Mouse (Mus musculus): Measurements from ENCODE around the gene Zic5.
A peak's percentile ranks its signal among the peaks of the same experiment; 100 is the strongest.

The Zic5 gene

DNA sequence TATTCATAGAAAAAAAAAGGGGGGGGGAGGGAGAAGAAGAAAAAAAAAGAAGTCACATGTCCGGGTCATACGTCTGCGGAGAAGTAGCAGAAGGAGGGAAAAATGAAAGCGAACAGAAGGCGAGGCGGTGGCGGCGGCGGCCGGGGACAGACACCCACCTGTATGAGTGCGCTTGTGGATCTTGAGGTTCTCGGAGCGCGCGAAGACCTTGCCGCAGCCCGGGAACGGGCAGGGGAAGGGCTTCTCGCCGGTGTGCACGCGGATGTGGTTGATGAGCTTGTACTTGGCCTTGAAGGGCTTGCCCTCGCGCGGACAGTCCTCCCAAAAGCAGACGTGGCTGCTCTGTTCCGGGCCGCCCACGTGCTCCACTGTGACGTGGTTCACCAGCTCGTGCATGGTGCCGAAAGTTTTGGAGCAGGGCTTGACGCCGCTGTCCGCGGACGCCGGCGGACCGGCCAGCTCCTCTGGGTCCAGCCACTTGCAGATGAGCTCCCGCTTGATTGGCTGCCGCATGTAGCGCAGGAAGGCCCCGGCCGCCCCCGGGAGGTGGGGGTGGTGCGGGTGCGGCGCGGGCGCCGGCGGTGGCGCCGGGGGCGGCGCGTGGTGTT is 1.6 kb downstream of the Zic5 start:
- peak; percentile 83 for DNase-seq

DNA sequence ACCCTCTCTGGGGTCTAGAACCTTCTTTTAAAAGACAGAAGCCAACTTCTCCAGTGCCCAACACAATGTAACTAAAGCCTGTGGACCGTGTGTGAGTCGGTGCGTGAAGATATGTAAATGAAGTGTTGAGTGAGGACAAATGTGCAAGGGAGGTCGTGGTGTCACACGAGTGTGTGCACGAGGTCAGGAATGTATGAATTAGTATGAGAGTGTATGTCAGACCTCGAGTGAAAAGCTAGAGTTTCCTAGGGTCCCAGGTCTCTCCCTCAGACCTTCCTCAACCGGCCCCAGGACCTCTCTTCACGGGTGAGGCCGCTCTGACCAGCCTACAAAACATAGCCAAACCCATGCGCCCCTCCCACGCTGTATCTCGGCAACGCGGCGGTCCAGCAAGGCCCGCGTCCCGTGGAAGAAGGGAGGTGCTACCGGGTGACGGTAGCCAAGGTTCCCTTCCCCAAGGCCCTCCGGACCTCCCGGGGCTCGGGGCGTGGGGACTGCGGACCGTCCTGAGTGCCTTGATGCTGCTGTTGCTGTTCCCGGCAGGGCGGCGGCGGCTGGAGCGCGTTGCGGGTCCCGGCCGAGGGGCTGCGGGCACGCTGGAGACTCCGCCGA is 2.3 kb downstream of the Zic5 start:
- DNase-seq: peak; percentile 74

DNA sequence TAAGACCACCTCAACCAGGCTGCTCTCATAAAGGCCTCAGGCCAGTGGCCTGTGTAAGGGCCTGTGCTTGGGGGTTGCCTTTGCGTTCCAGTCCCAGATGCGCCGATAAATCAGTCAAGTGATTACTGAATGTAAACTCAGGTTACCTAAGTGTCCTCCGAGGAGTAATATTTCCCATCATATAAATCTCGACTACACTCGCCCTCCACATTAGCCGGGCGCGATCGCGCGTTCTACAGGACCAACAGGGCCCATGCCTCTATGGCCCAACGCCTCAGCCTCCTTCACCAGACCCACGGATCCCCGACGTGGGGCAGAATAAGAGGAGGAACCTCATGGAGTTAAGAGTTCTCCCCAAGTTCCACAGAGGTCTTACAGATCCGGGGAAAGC is 2.8 kb downstream of the Zic5 start:
- DNase-seq: peak; percentile 38

DNA sequence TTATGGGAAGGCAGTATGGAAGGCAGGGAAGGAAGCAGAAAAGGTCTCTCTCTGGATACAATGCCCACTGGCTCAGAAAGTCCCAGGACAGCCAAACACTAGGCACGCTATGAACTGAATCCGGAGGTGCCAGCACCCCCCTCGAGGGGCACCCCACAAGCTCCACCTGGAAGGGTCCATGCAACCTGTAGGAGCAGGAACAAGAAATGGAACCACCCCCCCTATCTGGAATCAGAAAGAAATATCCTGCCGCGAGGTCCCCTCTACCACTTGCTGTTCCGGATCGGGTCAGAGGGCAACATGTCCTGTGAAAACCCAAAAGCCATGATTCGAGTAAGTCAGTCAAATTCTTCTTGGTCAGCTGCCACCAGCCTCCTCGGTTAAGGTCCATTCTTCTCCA is 3.5 kb downstream of the Zic5 start:
- DNase-seq: peak; percentile 60

DNA sequence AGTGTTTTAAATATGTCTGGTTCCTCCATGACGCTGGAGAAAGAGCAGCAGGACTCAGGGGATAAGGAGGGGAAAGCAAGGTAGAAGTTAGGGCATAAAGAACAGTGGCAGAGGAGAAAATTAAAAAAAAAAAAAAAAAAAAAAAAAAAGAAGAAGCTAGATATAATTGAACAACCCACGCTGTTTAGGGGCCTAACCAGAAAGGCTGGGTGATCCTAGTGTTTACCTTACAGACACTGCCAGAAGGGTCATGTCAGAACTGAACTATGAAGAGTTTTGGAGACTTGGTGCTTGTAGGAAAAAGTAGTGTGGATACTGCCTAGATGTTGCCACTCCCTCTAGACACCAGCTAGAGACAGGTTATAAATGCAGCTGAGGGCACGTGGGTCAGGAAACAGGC is 4.0 kb downstream of the Zic5 start:
- DNase-seq: no peak

DNA sequence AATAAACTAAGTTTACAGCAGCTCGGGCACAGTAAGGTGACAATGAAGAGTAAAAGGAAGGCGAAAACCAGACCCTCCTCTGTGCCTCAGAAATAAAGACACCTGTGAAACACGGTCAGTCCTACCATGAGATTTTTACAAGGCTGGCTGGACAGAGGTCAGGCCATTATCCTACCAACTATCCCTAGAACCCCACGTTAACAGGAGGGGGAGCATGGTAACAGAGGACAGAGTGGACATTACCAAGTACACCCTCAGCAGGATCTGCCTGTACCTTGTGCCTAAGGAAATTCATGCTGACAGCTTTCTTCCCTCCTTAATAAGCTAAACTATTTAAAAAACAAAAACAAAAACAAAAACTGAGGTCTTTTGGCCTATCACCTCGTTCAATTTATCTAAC is 5.3 kb downstream of the Zic5 start:
- peak; percentile 26 for DNase-seq

DNA sequence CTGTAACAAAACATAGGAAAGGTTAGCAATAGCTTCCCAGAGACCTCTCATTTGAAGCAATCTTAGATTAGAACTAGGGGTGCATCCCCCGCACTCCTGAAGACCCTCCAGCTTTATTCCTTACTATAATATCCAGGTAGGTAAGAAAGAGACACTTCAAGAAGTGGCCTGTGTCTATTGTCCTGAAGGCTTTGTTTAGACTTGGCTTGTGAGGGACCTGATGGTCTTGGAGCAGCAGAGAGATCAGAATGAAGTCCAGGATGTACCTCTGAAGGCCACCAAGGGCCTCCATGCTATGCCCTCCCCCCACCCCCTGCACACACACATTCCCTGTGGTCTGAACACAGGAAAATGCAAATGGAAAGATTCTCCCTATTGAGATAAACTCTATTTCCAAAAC is 5.7 kb downstream of the Zic5 start:
- no peak for DNase-seq

DNA sequence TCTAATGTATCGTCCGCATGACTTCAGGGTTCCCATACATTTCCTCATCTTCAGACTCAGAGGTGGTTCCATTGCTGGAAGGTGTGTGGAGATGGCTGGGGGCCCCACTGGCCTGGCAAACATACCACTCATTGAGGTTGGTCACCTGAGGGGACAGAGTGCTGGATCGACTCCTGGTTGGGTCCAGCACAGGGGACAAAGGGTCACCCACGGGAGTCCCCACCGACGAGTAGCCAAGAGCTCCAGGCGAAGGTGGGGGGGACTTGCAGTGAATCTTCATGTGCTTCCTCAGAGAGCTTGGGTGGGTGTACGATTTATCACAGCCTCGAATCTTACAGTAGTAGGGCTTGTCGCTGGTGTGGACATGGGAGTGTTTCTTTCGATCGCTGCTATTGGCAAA is 6.1 kb downstream of the Zic5 start:
- peak; percentile 43 for DNase-seq

DNA sequence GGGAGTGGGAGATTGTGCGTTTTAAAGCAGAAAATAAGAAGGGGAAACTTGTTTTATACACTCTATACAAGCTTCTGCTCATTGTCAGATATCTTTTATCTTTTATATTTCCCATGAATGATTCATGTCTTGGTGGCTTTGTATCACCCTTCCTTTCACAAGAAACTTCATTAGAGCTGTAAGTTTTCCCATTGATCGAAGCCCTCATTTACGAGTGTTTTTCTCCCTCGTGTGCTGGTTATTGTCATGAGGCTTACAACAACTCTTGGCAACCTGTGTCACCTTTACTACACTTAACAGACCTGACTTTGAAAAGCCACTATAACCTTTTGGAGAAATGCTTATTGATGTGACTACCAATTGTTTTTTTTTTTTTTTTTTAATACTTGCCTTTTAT is 9.9 kb downstream of the Zic5 start:
- DNase-seq: no peak

DNA sequence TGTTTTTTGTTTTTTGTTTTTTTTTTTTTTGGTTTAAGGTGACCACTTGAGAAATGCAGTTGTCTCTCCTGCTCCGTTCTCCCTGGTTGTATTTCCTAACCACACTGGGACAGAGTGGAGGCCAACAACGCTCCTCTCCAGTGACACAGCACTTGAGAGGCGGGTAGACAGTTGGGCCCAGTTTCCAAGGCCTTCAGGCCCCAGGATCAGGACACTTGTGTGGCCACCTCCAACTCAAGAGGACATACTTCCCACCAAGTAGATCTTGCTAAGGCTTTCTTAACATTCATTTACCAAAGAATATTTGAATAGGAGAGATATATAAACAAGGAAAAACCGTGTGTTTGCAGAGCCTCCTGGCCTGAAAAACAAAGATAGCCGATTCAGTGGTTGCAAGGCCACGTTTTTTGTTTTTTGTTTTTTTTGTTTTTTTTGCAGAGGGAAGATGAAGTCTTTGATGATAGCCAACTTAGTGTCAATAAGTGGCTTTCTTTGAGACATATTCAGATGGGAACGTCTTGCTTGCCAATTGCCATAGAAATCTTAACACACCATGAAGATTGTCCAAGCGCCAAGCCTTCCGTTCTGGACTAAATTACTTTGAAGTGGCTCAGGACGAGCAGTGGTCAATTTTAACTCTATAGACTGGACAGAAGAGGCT is 10.4 kb downstream of the Zic5 start:
- peak; percentile 33 for DNase-seq

DNA sequence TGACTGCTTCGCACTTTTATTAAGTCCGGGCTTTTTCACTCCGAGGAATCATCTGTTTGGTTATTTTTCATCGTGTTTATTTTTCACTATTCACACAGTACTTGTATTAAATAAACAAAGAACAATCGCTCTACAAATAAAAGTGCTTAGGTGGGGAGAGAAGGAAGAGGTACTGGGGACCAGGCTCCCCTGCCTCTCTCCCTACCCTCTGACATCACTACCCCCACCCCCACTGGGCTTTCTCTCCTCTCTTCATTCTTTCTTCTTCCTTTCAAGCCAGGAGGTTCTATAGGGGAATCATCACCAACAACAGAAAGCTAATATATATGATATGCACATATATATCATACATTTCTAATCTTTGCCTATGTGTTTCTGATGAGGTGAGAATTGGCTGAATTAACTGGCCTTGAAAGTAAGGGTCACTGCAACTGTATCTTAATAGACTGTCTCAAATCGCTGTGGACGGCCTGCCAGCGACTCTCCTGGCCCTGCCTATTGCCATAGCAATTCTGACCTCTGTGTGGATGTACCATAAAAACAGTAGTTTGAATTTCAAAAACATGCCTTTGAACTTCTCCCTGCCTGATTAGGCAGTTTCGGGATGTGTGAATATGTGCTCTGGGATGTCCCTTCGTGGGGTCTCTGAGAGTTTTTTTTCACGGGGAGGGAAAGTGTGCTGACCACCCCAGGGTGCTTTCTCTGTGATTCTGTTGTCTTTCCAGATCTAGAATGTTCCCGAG is 11.3 kb downstream of the Zic5 start:
- DNase-seq: no peak

DNA sequence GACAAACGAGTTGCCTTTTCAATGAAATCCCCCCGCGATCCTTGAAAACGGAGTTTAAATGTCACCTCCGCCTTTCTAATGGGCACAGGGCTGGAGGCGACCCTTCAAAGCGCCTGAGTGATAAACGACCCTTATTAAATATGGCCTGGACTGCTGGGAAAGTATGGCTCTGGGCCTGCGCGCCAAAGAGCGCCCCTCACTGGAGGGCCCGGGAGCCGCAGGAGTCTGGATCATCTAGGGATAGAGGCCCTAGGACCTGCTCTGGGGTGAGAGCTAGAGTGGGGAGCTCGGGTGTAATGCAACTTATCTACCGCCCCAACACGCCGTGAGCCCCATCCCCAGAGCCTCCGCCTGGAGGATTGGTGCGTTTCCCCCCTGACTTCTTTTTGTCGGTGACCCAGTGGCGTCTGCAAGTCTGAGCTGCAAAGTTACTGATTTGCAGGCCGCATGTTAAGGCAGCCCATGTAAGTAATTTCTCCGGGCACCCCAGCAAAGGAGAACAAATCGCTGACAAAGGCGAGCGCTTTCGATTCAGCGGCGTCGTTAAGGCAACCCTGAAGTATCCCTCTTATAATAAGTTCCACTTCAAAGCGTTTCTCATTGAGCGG is 12.0 kb downstream of the Zic5 start:
- peak; percentile 54 for DNase-seq

DNA sequence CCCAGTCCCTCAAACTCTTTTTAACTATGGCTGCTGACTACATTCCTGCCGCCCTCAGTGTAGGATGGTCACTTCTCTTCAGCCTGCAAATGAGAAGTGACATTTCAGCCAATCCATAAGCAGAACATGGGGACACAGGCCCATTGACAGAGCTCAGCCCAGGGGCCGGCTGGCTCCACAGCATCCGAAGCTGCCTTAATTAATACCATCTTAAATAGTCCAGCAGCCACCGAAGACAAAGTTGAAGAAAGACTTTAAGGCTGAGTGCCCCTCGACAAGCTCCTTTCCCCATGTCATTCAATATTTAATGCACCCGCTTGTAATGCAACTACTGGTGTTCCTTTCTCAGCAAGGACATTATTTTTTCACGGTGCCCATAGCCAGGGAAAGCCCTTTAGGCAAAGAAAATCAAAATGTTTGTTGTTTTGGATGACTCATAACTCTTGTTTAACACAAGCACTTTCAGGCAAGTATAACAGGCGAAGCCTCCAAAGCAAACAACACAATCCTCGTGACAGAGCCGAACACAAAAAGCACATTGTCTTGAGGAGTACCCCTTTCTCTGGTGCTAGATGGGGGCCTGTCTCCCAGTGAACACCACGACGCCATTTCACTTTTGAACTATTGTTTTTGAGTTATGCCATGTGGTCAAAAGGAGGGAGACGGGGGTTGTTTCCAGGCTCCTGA is 12.6 kb downstream of the Zic5 start:
- DNase-seq: no peak

DNA sequence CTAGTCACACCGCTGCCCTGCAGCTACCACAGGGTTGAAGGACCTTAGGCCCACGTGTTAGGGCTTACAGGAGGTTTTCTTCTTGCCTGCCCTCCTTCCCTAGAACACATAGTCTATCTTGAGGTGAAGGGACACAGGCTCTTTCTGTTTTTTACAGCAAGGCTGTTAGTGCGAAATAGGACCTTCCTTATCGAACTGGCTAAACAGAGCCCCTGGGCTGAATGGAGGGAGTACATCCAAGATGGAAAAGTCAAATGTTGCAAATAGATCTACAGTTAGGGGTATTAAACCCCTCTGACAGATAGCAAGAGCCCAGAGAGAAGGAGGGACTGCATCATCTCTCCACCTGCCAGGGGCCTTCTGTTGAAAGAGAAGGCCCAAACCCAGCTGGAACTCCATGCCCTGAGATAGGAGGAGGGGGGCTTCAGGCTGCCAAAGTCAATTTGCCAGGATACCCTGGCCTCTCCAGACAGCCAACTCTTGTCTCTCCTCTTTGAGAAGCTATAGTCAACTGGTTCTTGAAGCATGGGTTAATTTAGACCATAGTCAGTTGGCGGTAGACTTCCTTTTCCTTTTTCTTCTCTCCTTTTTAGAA is 13.8 kb downstream of the Zic5 start:
- DNase-seq: peak; percentile 25

DNA sequence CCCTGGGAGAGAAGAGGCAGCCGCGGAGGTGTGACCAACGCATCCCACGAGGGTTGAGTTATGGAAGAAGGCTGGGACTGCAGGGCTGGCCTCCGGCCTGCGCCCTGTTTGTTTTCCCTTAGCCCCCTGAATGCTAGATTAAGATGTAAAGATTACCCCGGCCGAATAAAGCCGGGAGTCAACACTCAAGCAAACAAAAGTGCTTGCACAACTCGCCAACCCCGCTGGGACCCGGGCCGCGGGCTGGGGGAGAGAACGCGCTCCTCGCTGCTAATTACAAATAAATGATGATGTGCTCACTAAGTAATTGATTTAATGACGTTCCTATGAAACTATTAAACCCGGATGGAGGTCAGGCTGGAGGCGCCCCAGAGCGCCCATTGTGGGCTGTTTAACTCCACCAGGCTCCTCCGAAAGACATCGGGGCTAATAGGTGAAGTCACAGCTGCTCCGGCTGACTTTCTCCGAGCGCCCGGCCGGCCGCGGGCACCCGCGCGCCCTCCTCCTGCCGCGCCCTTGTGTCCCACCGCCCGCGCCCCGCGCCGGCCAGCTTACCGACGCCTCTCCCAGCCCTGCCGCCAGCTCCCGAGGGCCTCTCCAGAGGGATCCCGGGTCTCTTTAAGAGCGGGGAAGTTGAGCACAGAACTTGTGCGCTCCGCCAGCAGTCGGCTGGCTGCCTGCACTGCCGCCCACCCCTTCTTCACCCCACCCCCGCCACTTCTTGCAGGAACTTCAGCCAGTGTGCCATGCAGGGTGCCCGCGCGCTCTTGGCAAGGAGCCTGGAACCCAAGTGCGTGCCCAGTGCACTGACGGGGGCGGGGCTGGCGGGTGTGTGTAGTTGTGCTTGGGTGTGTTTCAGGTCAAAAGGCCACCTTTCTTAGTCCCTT is 14.7 kb downstream of the Zic5 start, which contains the start of gene Gm5089:
Gene Gm5089 (minus strand): TSS at position 620 of the 887 bp plus-strand sequence.
- peak; percentile 72 for DNase-seq

DNA sequence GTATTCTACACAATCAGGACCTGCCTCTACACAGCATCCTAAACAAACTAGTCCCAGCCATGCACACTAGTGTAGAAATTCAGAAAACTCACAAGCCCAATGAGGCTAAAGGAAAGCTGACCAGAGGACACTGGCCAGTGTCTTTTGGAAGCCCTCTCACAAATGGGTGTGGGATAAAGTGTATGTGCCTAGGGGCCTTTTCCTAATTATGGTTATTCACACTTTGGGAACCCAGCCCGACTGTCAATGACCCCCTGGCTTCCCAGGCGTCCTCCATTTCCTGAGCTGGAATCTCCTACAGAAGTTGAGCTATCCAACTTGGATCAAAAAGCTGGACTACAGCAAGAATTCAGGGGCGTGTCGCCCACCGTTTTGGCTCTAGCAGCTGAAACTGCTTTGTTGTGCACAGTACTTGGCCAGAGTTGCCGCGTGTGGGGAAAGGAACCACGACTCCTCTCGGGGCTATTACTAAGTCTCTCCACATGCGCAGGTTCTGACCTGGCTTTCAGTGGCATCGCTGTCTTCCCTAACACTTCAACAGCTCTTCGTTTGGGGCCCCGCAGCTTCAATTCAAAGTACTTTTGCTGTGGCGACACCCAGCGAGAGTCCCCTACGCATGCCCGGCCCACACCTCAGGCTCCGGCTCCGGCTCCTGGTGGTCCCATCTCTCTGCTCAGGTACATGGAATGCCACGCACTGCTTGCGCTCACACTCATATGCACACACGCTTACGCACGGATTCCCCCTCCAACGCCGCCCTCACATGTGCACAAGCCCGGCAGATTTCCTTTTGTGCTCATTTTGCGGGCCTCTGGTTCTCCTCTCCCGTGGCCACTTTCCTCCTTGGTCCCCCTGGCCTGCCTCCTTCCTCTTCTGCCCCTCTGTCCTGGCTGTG is 15.6 kb downstream of the Zic5 start:
- peak; percentile 38 for DNase-seq

DNA sequence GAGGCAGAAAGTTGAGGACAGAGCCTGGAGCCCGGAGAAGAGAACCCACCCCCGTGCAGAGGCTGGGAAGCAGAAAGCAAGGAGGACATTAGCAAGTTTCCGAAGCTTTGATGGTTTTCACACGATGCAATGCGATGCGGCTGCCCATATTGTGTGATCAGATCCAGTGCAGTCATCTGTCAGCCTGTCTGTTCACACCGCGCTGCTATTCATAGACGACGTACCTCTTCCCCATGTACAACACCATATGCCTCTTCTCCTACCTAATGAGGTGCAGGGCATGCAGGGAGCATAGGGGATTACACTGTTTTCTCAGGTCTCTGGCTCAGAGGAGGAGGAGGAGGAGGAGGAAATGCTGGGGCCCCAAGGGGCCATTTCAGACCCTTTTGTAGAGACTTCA is 28.6 kb downstream of the Zic5 start:
- no peak for DNase-seq

DNA sequence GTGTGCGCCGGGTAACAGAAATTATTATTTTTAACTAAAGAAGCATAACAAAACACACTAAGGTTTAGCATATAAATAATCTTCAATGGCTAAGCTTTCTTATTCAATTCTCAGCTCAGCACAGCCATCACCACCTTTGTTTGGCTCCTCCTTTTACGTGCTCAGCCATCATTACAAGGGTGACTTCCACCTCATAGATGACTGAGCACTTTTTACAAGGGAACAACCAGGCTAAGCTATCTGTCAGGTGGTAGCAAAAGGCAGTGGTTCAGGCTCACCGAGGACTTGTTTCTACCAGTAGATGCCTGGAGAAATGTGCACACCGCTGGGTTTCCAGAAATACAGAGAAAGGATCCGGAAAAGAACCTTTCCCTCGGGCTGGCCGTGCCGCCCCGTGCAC is 31.4 kb downstream of the Zic5 start:
- DNase-seq: no peak

DNA sequence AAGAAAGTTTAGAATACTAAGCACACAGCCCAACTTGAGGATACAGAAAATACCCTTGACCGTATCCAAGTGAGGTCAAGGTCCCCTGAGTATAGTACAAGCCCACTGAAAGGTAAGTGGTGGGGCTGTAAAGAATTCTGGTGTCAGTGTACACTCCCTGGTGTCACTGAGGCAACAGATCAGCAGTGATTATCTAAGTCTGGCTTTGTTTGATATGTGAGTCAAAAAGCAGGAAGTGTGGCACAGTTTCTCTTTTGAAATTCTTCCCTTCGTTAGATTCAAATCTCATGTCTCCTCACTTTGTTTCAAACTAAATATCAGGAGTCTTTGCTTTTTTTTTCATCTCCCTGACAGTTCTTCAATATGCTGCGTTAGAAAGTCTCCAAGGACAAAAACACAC is 32.9 kb downstream of the Zic5 start:
- no peak for DNase-seq

DNA sequence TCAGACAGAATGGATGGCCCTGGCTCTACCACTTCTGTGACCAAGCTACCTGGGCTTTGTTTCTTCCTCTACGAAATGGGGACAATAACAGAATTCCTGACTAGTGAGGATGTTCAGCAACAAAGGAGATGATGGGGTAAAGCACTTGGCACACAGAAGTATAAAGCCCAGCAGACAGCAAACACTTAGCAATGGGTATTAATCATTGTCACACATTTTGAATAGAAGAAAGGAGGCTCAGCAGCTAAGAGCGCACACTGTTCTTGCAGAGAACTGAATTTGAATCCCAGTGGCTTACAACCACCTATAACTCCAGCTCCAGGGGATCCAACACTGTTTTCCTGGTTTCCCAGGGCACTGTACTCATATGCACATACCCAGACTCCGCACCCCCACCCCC is 37.8 kb downstream of the Zic5 start:
- no peak for DNase-seq
